Mouse (Mus musculus) mature B cell (primary cell): ENCODE results near the gene Plekhm2.

Experiments used
- in situ Hi-C: fragments of 300-500 bp; cut with MboI; formaldehyde crosslinking; loops from 2 replicates; pipeline ENCODE4 v1.14.3; 2019

The Plekhm2 gene

DNA sequence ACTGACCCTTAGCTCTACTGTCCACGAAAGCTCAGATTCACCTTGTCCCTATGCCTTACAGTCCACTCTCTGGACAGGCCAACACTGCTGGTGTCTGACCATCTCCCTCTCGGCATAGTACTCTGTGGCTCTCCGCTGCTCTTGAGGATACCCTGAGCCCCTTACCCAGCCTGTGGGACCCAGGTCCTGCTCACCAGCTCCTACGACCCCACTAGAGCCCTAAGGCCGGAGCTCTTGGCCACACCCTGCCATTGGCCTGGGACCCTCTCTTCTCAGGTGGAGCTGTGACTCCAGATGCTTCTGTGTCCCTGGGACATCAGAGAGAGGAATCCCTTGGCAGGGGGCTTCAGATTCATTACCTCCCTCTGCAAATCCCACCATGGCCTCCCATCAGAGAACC lies 59.3 kb downstream of the Plekhm2 start:
- in situ Hi-C loops: no loop called here

DNA sequence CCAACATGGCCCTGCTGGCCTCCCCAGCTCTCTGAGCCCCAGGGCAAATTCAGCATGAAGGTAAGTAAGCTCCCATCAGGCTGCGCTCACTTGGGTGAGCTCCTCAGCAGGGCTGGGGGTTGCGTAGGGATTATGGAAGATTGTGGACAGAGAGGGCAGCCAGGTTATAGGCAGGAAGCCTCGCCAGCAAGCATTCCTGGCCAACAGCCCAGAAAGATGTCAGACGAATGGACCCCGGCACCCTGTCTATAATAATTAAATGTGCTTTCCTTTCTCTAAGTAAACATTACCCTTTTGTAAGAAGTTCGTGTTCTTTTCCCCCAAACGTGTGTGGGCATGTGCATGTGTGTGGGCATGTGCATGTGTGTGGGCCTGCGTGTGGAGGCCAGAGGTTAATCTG lies 60.2 kb downstream of the Plekhm2 start:
- in situ Hi-C loops: no loop called here

DNA sequence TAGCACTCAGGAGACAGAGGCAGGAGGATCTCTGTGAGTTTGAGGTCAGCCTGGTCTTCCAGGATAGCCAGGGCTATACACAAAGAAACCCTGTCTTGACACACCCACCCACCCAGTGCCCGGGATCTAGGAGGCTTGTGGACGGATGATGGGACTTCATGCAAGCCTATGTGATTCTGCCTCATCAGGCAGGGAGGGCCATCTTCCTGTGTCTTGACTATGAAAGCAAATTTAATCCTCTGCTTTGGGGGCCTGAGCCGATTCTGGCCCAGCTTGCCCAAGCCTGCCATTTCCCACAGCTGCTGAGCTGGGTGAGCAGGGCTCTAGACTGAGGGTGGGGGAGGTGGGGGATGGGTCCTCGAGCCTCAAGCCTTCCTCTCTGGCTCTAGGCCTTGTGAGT lies 60.8 kb downstream of the Plekhm2 start:
- in situ Hi-C loops: no loop called here

DNA sequence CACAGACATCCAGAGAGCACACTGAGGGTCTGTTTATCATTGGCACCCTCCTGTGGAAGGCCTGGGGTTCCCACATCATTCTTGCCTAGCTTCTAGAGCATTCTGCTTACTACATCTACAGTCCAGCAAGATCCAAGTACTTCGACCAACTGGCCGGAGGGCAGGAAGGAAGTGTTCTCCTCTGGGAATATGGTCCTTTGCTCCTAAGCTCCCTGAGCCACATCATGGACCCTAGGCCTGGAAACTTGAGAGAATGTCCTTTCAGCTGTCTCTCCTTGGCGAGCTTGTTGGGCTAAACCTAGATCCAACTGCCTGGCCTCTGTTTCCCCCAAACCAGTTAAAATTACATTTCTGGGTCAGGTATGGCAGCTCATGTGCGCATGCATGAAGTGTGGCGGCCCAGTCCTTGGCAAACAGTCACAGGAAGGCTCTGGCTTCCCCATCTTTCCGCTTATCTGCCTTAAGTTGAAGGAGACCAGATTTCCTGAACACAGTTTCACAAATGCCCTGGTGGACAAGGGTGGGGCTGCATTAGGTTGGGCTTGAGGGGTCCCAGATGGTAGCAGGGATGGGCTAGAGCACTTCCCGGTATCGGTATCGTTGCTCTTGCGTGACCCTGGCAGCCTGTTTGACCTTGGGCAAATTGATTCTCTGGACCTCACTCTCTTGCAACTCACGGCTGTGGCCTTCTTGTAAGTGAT lies 62.0 kb downstream of the Plekhm2 start:
- in situ Hi-C loops: no loop called here

GRCm38 (mm10) chr4:141601148-141601862 lies 63.4 kb downstream of the Plekhm2 start:
- in situ Hi-C loops: no loop called here

DNA sequence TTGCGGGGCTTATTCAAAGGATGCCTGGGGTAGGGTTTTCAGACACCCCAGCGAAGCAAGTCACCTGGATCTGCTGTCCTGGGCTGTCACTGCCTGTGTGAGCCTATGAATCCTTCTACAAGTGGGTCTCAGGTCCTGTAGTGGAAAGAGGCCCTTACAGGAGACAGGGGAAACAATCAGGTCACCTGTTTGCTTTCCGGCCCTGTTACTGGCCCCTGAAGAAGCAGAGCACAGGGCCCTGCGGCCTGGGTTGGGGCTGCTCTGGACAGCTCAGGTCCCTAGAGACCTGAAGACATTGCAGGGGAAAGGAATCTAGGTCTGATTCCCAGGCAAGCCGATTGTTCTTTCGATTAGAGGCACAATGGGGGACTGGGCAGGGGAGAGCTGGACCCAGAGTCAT lies 64.3 kb downstream of the Plekhm2 start:
- in situ Hi-C loops: no loop called here

DNA sequence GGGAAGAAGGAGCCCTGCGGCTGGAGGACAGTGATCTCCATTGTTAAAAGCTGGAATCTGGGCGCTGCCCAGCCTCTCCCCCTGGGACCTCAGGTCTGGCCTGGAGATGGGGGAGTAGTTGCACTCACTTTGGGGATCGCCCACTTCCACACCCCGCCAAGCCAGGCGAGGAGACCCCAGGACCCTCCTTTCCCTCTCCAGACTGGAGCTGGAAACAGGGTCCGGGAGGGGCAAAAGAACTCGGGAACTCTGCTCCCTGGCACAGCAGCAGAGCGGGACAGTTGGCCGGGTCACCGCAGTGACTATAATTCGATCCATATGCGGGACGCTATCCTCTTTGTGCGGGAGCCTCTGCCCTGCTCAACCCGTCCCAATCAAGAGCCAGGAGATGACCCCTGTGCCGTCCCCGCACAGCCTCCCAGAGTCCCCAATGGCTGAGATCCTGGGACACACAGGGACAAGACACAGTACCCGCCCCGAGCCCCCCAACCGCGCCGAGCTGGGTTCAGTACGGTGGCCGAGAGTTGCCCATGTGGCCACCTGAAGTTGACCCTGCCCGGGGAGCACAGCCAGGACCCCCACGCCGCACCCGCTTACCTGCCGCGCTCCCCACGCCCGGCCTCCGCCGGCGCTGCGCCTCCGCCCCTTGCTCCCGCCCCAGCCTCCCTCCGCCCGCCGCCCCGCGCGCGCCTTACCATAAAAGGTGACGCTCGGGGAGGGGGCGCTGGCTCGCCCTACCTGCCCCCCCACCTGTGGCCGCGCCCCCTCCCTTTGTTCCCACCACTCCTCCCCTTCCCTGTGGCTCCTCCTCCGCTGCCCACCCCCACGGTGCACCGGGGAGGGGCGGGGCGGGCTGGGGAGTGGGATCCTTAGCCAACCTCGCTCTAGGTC lies 65.2 kb downstream of the Plekhm2 start:
- in situ Hi-C loops: no loop called here

DNA sequence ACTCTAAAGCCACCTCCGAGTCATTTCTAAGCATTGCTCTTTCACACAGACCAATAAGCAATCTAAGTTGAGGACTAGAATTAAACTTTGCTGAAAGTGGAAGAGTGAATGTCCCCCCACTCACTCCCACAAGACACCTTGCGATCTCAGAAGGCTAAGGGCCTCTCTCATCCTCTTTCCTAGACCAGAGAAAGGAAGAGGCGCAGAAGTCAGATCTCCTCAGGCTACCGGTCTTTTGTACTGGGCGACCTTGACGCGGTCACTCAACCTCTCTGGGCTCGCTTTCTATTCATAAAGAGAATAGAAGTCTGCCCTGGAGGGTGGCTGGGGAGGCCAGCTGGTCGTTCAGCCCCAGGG lies 65.8 kb downstream of the Plekhm2 start:
- in situ Hi-C loops: no loop called here

GRCm38 (mm10) chr4:141598199-141598893 lies 66.4 kb downstream of the Plekhm2 start:
- in situ Hi-C loops: no loop called here

DNA sequence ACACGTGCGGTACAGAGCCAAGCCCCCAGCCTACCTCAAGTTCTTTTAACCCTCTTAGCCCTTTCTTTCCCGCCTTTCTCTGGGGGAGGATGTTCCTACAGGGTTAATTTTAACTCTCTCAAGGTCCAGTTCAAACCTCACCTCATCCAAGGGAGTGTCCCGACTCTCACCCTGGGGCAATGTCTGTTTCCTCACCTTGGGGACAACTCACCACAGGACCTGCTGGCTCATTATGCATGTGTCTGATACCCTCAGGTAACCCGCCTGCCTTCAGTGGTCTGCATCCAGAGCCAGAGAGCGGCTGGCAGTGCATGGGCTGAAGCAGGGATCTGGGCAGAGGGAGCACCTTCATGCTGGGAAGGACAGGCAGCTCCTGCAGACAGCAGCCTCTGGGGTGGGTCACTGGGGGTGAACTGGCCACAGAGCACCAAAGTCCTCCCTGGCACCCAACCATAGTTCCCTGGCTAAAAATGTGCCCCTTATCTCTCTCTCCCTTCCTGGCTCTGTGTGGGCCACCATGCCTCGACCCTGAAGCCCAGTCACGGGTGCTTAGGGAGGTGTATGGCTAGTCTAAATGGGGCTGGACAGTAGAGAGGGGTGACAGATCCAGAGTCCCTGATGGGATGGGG lies 67.9 kb downstream of the Plekhm2 start:
- in situ Hi-C loops: no loop called here

- in situ Hi-C loops: no loop called here
Measured at GRCm38 (mm10) chr4:141595605-141596268, 69.0 kb downstream of the Plekhm2 start.

DNA sequence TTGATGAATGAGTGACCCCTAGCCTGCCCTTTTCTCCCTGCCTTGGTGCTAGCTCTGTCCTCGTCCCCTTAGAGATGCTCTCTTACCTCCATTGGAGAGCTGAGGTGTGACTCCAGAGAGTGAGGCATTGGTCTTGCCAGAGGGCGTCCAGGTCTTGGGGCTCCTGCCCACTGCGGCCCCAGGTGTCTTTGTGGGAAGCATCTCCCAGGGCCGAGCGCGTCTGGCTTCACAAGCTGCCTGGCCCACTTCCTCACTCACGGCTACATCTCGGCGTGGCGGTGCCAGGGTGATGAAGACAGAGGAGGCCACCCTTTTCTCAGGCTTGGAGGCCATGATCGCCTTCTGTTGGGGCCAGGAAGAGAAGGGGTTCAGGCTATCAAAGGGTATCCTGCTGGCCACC lies 69.6 kb downstream of the Plekhm2 start:
- in situ Hi-C loops: no loop called here

GRCm38 (mm10) chr4:141591547-141591946 lies 73.2 kb downstream of the Plekhm2 start:
- in situ Hi-C loops: no loop called here

DNA sequence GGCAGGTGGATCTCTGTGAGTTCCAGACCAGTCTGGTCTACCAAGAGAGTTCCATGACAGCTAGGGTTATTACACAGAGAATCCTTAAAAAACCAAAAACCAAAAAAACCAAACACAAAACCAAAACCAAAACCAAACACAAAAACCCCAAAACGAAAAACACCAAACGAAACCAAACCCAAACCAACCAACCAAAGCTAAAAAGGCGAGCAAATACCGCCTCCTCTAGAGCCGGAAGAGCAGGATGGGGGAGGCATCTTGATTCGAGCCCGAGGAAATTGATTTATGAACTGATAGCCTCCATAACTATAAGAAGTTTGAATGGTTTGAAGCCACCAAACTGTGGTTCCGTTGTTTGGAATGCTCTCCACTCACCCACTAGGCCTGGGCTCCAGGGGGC lies 80.8 kb downstream of the Plekhm2 start:
- in situ Hi-C loops: no loop called here

- in situ Hi-C loops: no loop called here
Measured at GRCm38 (mm10) chr4:141581051-141581450, 83.6 kb downstream of the Plekhm2 start.

DNA sequence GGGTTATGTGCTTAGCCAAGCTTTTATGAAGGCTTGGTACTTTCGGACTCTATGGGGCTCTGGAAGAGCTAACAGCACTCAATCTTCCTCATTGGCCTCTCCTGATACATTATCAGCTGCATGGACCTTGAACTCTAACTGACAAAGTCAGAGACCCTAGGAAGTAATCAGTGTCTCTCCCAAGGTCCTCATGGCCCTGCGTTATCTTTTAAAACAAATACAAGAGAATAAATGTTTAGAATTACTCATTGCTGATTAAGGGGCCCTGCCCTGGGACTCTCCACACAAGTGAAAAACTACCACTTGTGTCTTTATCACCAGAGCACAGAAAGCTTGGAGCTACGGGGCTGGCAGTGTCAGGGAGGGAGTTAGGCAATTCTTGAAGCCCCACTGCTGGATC lies 85.9 kb downstream of the Plekhm2 start:
- in situ Hi-C loops: no loop called here

DNA sequence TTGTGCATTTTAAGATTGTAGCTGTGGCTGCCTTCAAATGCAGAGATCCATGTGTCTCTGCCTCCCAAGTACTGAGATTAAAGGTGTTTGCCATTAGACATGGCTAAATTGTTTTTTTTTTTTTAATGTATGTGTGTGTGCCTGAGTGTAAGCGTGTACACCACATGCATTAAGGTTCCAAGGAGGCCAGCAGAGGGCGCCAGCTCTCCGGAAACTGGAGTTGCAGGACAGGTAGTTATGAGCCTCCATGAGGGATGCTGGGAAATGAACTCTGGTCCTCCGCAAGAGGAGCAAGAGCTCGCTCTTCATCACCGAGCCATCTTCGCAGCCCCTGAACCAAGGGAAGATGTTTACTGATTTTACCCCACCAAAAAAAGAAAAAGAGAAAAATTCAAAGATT lies 87.8 kb downstream of the Plekhm2 start:
- in situ Hi-C loops: no loop called here

GRCm38 (mm10) chr4:141576404-141576803 lies 88.3 kb downstream of the Plekhm2 start:
- in situ Hi-C loops: no loop called here
